Mouse (Mus musculus): ENCODE data around the gene Heatr1.
"Not testable (repeated sequence)": the region's sequence is repeated elsewhere in the genome, so short reads cannot be mapped to it uniquely, and the experiment has no call there.

Heatr1 gene

DNA sequence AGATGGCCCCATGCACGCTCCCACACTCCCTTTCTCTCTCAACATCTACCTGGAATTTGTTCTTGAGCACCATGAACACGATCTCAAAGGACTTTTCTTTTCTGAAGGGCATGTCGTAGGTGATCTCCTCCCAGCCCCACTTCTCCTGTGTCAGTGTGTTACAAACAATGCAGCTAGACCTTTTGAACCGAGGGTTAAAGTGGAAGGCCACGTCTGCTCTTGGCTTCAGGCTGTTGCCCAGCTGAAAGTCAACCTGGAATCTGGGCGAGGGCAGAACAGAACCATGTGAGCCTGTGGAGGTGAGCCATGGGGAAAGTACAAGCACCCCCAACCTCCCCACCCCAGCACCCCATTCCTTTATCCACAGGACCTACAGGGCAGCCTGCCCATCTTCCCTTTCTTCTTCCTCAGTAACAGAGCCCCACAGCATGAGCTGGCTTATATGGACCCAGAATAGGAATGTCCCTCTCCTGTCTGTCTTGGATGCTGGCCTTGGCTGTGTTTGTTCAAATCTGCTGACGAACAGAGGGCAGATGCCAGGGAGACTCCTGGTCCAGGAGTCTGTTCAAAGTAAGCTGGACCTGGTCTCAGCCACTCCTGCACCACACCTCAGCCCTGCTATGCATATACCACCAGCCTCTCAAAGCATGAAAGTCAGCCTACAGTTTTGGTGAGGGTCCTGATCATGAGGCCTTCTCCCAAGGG is 60.0 kb downstream of the Heatr1 start:
- no peak for DNase-seq (ENCODE audit: low spot score)

DNA sequence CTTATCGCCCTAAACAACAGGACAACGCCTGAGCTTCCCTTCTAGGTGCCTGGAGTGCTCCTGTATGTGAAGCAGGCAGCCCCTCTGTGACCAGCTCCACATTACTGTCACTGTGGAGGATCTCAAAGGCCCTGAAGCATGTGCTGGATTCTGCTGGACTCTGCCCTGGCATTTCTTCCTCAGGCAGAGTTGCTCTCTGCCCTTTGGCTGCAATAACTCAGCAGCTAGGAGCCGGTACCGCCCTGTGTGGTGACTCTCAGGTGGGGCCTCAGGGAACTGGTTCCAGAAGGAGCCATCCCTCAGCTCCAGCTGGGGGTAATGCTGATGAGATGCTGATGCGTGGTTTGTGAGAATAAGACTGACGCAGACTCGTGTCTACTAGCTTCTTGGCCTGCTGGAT is 61.9 kb downstream of the Heatr1 start:
- no peak for DNase-seq (ENCODE audit: low spot score)

DNA sequence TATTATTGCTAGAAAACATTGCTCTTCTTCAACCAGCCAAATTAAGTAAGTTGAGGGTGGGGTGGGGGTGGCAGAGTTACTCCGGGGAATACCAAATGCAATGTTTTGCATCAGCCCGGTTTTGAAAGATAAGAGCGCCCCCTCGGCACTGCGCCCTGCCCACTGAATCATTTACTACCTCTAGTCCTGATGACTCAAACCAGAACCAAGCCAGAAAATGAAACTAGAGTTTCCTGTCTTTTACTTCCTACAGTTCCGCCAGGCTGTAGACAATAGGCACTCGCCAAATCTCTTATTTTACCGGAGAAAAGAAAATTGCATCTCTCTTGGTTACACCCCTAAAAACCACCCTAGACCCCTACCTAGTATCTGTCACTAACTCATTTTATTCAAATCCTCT is 65.6 kb downstream of the Heatr1 start:
- DNase-seq (ENCODE audit: low spot score), result peak; percentile 78

- peak; percentile 89 for DNase-seq (ENCODE audit: low spot score)
These were observed 66.3 kb downstream of the Heatr1 start for GRCm38 (mm10) chr13:12460881-12461729.

- no peak for DNase-seq (ENCODE audit: low spot score)
These were observed 66.9 kb downstream of the Heatr1 start for GRCm38 (mm10) chr13:12461730-12462119.

GRCm38 (mm10) chr13:12462623-12463022 is 67.8 kb downstream of the Heatr1 start:
- DNase-seq (ENCODE audit: low spot score), result no peak

GRCm38 (mm10) chr13:12464159-12464558 is 69.3 kb downstream of the Heatr1 start:
- not testable (repeated sequence) for DNase-seq (ENCODE audit: low spot score)

- DNase-seq (ENCODE audit: low spot score), result no peak
These were observed 70.0 kb downstream of the Heatr1 start, which contains the start of gene Lgals8 for GRCm38 (mm10) chr13:12464844-12465243. Gene Lgals8, minus strand, starts transcription at chr13:12464944.

DNA sequence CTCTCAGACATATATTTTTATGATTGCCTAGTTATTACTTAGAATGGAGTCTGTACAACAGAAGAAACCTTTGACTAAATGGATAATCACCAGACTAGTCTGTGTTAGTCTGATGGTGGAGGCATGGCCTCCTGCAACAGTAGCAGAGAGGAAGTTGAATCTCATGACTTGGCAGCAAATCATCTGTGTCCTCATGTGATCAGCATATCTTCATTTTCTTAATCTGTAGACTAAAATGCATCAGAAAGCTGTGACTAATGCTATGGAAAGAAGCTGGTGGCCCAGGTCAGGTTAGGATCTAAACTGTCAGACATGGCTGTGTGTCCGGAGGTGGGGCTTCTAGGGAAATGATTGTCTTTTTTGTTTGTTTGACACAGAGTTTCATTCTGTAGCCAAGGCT is 73.7 kb downstream of the Heatr1 start:
- no peak for DNase-seq (ENCODE audit: low spot score)

- DNase-seq (ENCODE audit: low spot score), result peak; percentile 73
These were observed 79.0 kb downstream of the Heatr1 start for GRCm38 (mm10) chr13:12473724-12474378.

DNA sequence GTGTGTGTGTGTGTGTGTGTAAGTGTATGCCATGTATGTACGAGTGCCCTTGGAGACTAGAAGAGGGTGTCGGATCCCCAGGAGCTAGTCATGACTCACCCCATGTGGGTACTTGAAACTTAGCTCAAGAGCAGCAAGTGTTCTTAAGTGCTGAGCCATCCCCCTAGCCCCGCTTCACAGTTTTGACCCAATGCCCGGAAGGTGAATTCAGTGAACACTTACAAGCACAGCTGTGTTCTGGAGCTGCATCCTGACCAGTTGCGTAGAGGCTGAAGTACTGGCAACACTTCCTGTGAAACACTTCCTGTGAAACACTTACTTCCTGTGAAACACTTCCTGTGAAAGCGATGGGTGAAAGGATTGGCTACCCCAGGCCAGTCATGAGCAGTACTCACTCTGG is 80.4 kb downstream of the Heatr1 start:
- DNase-seq (ENCODE audit: low spot score), result no peak

DNA sequence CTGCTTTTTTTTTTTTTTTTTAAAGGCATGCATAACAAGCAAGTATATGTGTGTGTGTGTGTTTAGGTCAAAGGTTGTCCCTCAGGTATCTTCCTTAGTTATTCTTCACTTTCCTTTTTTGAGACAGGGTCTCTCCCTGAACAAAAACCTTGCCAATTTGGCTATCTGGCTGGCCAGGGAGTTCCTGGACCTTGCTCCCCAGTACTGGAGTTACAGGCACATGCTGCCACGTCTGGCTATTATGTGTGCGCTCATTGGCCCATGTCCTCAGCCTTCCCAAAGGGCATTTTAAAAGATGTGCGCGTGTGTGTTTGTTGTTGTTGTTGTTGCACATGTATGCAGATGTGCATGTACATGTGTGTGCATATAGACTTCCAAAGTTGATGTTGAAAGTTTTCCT is 82.1 kb downstream of the Heatr1 start:
- DNase-seq (ENCODE audit: low spot score), result no peak

GRCm38 (mm10) chr13:12478301-12478700 is 83.5 kb downstream of the Heatr1 start:
- DNase-seq (ENCODE audit: low spot score), result no peak

GRCm38 (mm10) chr13:12479802-12480201 is 85.0 kb downstream of the Heatr1 start:
- no peak for DNase-seq (ENCODE audit: low spot score)

DNA sequence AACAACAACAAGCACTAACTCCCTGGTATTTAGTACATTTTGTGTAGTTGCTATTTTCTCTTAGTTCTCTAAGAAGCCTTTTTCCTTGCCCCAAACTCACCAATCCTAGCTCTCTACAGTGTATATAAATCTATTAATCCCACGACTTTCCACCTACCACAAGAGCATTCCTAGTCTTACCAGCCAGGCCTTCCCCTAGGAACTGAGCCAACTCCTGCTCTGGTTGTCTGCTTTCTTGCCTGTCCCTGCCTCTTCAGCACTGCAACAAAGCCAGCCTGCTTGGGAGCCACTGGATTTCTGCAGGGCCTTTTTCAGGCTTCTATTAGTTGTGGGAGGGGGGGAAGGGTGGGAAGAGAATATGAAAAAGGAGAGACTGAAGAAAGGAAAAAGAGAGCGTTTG is 90.4 kb downstream of the Heatr1 start:
- no peak for DNase-seq (ENCODE audit: low spot score)

- DNase-seq (ENCODE audit: low spot score), result no peak
These were observed 90.8 kb downstream of the Heatr1 start for GRCm38 (mm10) chr13:12485640-12486039.
